Mouse (Mus musculus): ENCODE measurements around the gene Nr4a1.
A peak's percentile ranks its signal among the peaks of the same experiment; 100 is the strongest.

Nr4a1 gene

DNA sequence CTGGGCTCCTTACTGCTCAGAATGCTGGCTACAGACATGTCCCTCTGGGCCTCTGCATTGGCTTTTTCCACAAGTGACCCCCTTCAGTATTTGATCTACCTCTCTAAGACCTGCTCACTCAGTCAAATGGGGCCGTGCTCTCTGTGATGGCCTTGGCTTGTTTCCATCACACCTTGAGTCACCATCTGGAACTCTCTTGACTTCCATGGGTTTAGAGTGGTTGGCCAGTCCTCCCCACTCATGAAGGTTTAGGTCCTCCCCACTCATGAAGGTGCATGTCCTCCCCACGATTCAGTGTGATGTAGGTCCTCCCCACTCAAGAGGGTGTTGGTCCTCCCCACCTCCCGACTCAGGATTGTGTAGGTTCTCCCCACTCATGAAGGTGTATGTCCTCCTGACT lies 20.9 kb upstream of the Nr4a1 start:
- no peak for DNase-seq (ENCODE audit: extremely low read depth, low read depth)

- no peak for DNase-seq (ENCODE audit: extremely low read depth, low read depth)
Observed at GRCm38 (mm10) chr15:101233641-101234275, 20.3 kb upstream of the Nr4a1 start.

- no peak for DNase-seq (ENCODE audit: extremely low read depth, low read depth)
Observed at GRCm38 (mm10) chr15:101234611-101235341, 19.3 kb upstream of the Nr4a1 start.

DNA sequence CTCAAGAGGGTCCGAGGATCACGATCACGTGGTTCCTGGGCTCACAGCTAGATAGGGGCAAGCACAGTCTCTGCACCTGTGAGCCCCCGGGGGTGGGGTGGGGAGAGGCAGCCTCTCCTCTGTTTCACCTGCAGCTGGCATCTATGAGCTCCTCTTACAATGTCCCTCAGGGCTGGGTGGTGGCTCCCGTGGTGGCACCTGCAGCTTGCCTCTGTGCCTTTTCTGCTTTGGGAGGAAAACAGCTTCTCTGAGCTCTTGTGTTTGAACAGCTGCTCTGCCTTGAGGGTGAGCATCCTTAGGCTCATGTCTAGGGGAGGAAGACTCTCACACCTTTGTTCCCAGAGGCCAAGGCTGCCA lies 18.7 kb upstream of the Nr4a1 start:
- no peak for DNase-seq (ENCODE audit: extremely low read depth, low read depth)

GRCm38 (mm10) chr15:101235728-101236327 lies 18.2 kb upstream of the Nr4a1 start:
- no peak for DNase-seq (ENCODE audit: extremely low read depth, low read depth)

GRCm38 (mm10) chr15:101236878-101237277 lies 17.2 kb upstream of the Nr4a1 start:
- DNase-seq (ENCODE audit: extremely low read depth, low read depth): no peak

DNA sequence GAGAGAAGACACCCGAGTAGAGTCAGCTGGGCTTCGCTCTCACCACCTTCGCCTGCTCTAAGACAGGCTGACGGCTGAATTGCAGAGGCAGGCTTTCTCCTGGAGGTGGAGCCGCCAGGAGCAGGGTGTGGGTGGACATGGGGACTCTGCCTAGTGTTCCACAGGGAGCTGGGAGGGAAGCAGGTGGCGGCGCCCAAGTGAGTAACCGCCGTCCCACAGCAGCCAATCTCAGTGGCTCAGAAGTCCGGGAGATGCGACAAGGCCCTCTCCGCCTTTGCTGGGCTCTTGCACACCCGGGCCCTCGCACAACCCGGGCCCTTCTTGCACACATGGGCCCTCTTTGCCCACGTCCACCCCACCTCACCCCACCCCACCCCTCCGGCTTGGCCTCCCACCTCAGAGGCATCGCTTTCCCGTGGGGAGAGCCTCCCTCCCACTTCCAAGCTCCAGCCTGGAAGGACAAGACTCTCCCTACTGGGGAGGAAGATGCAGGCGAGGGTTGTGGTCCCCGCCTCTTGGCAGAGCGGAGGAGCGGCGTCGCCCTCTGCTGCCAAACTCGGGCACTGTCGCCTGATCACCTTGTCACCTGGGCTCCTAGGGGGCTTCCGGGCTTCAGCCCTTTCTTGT lies 15.1 kb upstream of the Nr4a1 start:
- DNase-seq (ENCODE audit: extremely low read depth, low read depth): no peak

GRCm38 (mm10) chr15:101239821-101240220 lies 14.2 kb upstream of the Nr4a1 start:
- DNase-seq (ENCODE audit: extremely low read depth, low read depth): no peak

DNA sequence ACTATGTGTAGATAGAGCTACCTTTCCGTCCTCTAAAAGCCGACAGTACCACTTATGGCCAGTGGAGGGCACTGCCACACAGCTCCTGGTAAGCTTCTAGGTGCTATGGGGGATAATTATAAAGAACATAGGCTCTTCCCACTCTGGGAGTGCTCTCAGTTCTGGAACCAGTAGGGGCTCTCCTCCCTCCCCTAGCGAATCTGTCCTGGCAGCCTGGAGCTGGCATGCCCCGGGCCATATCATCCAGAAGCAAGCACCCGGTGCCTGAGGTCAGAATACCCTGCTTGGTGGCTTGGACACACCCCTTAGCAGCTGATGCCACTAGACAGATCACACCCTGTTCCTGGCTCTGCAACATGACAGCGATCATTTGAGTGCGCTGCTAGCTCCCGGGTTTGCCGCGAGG lies 13.3 kb upstream of the Nr4a1 start:
- DNase-seq (ENCODE audit: extremely low read depth, low read depth): peak; percentile 88

GRCm38 (mm10) chr15:101241236-101241635 lies 12.8 kb upstream of the Nr4a1 start:
- DNase-seq (ENCODE audit: extremely low read depth, low read depth): no peak

DNA sequence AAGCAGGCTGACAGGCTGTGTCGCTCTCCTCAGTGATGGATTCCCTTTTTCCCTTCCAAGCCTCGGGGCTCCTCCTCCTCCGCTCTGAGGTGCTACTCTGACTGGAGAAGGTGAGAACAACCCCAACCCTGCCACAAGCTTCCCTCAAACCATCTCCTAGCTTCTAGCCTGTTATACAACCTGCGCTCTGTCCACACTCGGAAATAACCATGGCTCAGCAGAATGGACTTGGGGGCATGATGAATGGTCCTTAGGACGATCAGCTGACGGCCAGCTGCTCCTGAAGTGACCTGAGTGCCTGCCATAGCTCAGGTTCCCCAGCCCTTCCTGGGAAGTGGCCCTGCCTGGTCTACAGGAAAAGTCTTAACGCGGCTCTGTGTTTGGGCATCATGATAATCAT lies 12.2 kb upstream of the Nr4a1 start:
- no peak for DNase-seq (ENCODE audit: extremely low read depth, low read depth)

GRCm38 (mm10) chr15:101242645-101243044 lies 11.4 kb upstream of the Nr4a1 start:
- DNase-seq (ENCODE audit: extremely low read depth, low read depth): no peak

GRCm38 (mm10) chr15:101244012-101244411 lies 10.1 kb upstream of the Nr4a1 start:
- no peak for DNase-seq (ENCODE audit: extremely low read depth, low read depth)

DNA sequence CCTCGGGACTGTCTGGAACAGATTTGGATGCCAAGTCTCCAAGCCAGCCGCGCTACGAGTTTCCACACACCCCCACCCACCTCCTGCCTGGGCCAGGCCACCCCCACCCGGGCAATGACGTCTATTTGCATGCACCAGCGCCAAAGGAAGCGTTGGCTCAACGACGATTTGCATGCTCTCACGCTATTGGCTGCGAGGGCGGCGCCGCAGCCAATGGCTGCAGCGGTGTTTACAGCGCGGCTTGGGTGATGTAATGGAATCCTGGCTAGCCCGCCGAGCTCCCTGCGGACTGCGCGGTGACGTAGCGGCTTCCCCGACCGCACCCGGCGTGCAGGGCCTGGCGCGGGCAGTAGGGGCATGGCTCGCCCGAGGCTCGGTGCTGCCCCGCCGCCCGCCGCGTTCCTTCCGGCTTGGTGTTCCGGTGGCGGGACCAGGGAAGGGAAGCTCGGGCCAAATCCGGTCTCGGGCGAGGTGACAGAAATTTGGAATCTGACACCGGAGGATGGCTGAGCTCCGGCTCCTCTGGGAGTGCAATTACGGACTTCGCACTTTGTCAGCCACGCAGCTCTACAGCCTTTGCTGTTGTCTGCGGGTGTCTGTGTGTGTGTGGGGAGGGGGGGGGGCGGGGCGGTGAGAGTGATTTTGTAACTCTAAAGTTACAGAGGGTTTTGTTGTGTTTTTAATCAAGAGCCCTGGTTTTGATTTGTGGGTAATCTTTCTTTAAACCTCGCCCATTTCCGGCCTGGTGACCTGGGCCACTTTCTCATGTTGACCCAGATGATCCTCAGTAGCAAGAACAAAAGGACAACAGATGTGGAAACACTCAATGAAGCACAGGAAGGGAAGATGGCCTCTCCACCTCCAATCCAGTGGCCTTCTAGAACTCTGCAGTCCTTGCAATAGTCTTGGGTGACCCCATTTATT lies 7.6 kb upstream of the Nr4a1 start:
- peak; percentile 98 for DNase-seq (ENCODE audit: extremely low read depth, low read depth)

- DNase-seq (ENCODE audit: extremely low read depth, low read depth): no peak
Observed at GRCm38 (mm10) chr15:101247155-101247498, 6.9 kb upstream of the Nr4a1 start.

- no peak for DNase-seq (ENCODE audit: extremely low read depth, low read depth)
Observed at GRCm38 (mm10) chr15:101248029-101248710, 5.9 kb upstream of the Nr4a1 start.

- DNase-seq (ENCODE audit: extremely low read depth, low read depth): no peak
Observed at GRCm38 (mm10) chr15:101250220-101250800, 3.8 kb upstream of the Nr4a1 start.

- DNase-seq (ENCODE audit: extremely low read depth, low read depth): no peak
Observed at GRCm38 (mm10) chr15:101251930-101252329, 2.1 kb upstream of the Nr4a1 start.

DNA sequence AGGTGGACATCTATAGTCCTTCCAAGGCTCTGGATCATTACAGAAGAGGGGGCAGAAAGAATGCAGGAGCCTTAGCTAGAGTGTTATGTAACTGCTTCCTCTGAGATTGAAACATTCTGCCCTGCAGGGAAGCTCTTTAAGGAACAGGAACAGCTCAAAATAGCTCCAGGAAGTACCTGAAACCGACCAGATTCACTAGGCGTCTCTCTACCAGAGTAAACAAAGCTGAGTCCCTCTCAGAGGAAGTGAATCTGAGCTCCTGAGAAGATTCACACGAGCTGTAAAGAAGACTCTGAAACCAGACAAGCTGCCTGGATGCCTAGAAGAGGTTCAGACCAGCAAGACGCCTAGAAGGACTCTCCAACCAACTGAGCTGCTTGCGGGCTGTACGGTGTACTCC lies 1.5 kb upstream of the Nr4a1 start:
- DNase-seq (ENCODE audit: extremely low read depth, low read depth): no peak

DNA sequence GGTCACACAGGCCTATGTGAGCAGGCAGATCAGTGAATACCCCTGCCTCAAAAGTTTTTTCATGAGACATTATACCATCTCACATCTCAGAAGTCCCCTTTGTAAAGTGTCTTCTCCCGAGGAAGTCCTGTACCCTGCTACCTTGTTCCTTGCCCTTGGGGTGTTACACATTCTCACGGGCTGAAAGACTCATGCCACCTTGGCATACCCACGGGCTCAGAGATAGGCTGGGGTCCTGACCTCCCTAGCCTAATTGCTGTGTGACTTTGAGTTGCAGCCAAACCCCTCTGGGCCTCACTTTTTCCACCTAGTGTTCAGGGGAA lies 545 bp upstream of the Nr4a1 start:
- DNase-seq (ENCODE audit: extremely low read depth, low read depth): no peak

All from MEL-GATA-1-ER (cell line).